Mouse (Mus musculus): ENCODE measurements around the gene Imp4. TPM values are rescaled to one million over a fixed set of nuclear protein-coding genes. Genes with fewer than 3 reads are reported as not detected.
A peak's percentile ranks its signal among the peaks of the same experiment; 100 is the strongest.
"Not testable (repeated sequence)": the region's sequence is repeated elsewhere in the genome, so short reads cannot be mapped to it uniquely, and the experiment has no call there.

The Imp4 gene
- polyA plus RNA-seq (2012; rRNA removed): 38.3 and 43.0 TPM in 2 replicates

DNA sequence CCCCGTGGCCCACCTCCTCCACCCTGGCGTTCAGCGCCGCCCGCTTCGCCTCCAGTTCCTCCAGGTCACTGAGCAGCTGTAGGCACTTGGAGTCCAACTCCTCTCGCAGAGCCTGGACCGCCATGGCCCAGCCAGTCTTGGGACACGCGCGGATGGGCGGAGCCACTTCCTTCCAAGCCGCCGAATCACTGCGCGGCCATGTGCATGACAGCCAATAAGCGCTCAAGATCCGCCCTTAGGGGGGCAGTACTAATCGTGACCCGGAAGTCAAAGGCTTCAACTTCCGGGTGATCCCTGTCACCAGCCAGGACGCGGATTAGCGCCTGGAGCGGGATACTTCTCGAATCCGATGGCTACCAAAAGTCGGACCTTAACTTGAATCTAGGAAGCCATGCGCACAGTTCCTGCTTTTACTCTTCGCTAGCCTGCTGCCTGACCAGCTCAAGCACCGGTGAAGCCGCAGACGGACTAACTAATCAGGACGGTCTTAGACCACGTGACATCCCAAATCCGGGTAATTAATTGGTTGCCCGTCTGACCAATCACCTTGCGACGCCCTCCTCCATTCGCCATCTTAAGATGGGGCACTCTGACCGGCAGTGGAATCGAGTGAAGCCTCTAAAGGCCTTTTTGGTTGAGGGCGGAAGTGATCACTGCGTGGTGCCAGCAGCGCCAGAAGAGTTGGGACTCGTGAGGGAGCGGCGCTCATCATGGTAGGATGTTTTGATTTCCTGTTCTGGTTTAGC is at the start of gene Imp4, which contains the start of gene Ccdc115:
Imp4 (plus strand) TSS at position 637 of the 746 bp plus-strand sequence.
Ccdc115 (minus strand) TSS at position 458 of the 746 bp plus-strand sequence.
- DNase-seq (ENCODE audit: low read depth): peak; percentile 97

DNA sequence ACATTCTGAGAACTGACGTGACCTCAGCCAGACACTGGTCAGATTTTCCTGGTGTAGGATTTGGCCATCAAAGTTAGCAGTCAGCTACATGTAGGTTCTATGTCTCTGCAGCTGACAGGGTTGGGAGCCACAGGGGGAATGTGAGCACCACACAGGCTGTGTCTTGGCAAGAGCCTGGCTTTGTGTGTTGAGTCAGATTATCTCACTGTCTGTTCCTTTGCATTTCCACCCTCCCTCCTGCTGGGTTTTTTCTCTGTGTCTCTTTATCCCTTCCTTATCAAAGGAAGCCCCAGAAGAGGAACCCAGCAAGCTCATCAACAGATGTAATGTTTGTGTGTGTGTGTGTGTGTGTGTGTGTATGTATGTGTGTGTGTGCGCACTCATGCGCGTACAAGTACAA is 43.3 kb upstream of the Imp4 start:
- DNase-seq (ENCODE audit: low read depth): no peak

DNA sequence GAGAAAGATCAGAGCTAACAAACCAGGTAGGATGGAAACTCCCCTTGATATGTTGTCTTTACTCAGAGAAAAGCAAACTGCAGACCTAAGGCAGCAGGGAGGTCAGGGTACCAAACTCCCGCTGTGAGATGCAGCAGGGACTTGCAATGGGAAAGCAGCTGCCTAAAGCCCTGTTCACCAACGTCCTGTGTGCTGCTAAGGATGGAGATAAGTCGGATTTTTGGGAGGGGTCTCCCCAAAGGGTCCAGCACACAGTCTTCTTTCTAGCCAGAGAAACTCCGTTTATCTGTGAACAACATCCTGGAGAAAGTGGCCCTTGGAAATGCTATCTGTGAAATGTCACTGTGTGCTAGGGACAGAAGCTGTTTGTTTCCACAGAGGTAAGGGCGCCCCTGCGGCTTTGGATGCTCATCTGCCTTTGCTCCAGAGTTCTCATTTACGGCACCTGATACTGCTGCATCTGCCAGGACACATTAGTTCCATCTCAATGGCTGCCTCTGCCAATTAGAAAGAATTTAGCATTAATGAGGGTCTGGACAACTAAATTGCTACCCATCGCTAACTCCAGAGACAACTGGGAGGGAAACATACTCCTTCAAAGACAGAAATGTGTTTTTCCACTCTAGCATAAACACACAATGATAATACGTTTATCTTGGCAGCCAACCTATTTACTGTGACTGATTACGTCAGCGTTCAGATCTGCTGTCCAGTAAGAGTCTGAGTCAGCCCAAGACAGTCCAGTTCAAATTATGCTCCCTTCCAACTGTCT is 40.3 kb upstream of the Imp4 start:
- DNase-seq (ENCODE audit: low read depth): no peak

DNA sequence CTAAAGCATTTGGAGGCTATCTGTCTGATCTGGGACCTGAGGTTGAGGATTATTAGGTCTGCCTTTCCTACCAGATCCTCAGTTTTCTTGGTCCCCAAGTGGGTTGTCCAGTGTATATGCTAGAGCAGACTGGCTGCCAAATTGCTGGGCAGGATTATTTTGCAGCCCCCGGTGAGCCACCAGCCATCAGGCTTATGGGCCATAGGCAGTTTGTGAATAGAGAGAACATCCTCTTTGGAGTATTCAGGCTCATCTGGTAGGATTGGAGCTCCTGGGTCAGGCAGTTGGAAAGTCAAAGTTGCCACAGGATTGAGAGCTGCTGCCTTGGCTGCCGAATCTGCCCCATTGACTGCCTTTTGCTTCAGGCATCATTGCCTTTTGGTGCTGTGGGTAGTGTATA is 11.2 kb upstream of the Imp4 start:
- DNase-seq (ENCODE audit: low read depth): no peak

DNA sequence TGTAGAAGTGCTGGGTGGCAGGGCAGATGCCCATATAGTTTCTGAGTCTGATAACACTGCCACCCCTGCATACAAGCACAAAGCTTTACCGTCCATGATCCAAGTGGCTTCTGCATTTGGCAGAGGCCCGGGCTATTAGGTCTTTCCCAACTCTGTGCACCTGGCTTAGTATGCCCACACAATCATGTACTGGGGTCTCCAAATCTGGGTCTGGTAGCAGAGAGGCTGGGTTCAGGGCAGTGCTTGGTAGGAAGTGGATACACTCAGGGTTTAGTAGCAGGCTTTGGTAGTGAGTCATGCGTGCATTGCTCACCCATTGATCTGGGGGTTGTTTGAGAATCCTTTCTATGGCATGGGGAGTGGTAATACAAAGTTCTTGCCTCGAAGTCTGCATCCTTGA is 10.4 kb upstream of the Imp4 start:
- DNase-seq (ENCODE audit: low read depth): no peak

DNA sequence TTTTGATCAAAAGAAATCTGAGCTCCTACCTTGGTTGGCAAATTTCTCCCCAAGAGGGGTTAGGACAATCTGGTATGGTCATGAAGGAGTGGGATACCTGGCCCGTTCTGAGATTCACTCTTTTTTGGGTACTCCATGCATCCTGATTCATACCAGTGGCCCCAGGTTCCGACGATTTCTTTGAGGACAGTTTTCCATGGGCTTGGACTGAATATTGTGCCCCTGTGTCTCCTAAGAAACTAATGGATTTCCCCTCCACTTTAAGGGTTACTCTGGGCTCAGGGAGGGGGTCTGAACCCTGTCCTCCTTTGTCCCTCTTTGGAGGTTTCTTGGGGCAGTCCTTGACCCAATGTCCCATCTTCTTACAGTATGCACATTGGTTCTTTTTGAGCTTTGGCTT is 8.7 kb upstream of the Imp4 start:
- DNase-seq (ENCODE audit: low read depth): no peak

DNA sequence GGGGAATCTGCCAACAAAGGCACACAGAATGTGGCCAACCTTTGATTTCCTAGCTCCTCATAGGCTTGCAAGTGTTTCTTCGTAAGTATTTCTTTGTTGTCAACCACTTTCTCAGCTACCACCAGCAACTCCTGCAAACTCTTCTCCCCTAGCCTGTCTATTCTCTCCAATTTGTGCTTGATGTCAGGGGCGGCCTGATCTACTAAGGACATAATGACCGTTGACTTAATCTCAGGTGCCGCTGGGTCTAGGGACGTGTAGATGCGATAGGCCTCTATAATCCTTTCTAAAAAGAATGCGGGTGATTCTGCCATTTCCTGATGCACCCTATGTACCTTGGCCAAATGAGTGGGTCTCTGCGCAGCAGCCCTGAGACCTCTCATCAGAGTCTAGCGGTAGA is 8.2 kb upstream of the Imp4 start:
- DNase-seq (ENCODE audit: low read depth): no peak

DNA sequence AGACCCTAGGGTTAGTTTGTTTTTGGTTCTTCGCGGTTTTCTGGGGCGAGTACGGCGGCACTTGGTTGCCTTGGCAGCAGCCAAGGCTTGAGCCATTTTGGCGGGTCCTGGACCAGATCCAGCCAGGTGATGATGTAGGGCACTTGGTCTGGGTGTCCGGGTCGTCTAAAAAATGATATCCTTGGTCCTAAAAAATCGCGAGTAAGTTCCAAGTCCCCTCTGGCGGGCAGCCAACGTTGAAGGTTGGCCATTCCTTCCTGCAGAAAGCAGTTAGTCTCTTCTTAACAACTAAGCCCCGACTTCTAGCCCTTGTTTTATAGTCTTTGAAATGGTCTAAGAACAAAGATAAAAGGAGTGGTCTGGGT is 7.3 kb upstream of the Imp4 start:
- no peak for DNase-seq (ENCODE audit: low read depth)

DNA sequence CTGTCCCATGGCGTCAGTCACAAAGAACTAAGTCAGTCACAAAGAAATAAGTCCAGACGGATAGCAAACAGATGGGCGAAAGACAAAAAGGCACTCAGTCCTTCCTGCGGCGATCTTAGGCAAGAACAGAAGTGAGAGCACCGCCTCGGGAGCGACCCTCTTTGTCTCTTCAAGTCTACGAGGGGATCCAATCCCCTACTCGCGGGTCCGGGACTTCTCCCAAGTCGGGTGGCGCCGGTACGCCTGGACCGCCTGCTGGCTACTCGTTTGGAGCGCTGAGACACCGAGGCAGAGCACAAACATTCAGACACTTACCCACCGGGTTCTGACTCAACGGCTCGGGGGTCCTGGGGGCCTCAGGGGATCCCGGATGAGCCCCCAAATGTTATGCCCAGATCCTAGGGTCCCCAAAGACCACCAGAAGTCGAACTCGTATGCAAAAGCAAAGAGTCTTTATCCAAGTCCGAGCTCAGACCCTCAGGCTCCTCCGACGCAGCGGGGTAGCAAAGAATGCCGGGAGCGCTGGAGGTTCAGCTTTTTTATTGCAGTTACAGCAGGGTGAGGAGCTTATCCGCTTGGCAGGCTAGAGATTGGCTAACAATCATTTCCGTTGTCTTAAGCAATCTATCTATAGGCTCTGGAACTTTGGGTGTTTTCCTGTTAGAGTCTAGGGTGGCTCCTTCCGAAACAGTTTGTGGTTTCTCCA is 6.7 kb upstream of the Imp4 start:
- peak; percentile 42 for DNase-seq (ENCODE audit: low read depth)

DNA sequence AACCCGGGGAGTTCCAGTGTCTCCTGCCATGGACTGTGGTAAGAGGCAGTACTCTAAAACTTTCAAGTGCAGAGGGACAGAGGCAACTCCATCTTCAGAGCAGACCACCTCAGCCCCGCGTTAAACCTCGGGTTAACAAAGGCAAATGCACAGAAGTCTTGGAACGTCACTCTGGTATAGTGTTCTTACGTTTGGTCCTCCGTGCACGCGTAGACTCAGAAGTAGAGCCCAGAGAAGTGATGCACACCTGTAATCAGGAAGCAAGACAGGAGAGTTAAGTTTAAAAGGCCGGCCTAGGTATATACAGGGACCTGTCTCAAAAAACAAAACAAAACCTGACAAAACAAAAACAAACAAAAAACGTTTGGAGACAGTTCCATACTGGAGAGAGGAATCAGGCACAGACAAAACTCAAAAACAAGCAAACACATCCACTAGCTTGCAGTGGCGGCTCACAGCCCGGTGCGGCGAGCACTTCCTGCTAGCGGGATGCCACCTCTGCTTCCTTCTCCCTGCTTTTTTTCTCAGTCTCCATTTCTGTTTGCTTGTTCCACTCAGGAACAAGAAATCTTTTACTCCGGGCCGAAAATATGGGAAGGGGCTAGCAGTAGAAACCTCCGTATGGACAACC is 5.6 kb upstream of the Imp4 start:
- DNase-seq (ENCODE audit: low read depth): no peak

DNA sequence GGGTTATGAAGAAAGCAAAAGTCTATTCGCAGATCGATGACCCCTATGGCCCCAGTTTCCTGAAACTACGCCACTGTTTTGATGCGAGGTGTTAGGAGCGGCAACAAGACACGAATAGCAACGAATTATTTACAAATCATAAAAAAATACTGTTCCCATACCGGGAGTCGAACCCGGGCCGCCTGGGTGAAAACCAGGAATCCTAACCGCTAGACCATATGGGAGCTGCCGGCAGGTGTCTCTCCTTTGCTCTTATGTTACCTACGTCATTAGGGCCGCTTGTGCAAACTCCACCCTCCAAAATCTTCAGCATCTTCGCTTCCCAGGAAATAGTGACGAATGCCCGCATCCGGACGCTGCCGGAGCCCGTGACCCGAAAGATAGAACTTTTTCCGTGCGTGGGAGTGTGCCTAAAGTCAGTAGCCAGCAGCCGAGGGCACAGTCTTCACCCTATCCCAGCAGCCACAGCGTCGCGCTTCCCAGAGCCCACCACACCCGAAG is 4.9 kb upstream of the Imp4 start:
- no peak for DNase-seq (ENCODE audit: low read depth)

DNA sequence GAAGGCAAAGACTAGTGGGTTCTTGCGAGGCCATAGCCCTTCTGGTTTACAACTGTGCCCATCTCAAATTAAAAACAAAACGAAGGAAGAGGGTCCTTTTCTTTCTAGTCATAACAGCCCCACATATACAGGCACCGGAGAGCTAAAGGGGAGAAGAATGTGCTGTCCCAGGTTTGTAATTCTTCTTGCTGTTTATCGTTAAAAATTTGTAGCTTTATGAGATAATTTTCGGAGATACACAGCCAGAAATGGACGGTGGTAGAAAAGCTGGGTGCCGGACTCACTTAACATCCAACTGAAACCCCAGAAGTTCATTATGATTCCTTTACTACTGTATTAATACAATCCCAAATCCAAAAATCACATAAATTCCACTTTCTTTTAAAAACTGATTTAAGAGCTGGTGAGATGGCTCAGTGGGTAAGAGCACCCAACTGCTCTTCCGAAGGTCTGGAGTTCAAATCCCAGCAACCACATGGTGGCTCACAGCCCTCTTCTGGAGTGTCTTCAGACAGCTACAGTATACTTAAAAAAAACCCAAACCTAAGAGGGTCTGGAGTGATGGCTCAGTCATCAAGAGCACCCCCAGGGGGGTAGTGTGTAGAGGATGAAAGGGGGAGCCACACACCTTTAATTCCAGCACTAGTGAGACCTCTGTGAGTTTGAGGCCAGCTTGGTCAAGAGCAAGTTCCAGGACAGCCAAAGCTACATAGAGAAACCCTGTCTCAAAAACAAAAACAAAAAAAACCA is 4.1 kb upstream of the Imp4 start:
- no peak for DNase-seq (ENCODE audit: low read depth)

DNA sequence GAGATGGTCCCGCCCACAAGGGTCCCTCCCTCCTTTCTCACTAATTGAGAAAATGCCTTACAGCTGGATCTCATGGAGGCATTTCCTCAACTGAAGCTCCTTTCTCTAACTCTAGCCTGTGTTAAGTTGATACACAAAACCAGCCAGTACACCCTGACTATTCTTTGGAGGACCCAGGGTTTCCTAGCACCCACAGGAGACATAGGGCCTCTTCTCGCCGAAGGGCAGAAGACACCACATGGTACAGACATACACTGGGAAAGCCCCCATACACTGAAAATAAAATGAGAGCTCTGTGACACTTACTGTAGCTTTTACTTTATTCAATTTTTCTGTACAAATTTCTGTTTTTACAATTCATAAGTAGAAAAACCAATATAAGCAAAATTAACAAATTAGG is 3.3 kb upstream of the Imp4 start:
- DNase-seq (ENCODE audit: low read depth): no peak

DNA sequence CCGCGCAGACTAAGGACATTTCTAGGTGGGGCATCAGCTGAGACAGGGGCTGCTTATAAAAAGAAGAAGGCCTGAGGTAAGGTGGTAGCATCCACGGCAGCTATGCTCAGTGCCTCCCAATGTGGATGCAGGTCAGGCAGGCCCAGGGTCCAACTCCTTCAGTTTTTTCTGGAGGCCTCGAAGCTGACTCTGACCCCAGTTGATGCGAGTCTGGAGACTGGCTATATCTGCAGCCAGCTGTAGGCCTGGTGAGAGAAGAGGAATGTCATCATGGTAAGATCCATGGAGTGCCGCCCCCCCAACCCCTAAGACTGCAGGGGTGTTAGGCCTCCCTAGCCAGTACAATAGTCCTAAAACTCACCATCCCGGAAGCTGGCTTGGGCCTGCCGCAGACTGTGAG is 2.3 kb upstream of the Imp4 start:
- not testable (repeated sequence) for DNase-seq (ENCODE audit: low read depth)

DNA sequence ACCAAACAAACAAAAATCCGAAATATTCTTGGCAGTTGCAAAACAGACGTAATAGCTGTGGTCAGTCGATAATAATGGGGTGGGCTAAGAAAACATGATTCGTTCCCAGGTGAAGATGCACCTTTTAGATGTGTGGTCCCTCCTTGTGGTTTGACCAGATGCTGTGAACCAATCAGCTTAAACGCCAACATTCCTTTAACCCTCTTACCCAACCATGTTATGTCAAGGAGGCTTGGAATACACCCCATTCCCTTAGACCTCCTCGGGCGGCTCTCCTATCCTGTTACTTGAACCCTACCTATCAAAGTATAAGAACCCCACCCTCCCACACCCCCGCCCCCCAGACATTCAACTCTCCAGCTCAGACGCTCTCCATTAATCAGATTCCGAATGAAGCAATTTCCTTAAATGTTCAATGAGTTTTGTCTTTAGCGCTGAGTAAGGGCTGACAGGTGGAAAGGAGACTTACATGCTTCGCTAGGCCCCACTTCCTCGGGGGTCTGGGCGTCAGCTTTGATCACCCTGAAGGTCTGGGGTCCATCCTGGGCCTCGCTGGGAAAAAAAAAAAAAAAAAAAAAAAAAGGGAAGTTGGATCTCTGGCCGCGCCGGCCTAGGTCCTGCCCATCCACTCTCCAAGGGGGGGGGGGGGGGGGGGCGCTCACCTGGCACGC is 1.1 kb upstream of the Imp4 start:
- DNase-seq (ENCODE audit: low read depth): no peak

DNA sequence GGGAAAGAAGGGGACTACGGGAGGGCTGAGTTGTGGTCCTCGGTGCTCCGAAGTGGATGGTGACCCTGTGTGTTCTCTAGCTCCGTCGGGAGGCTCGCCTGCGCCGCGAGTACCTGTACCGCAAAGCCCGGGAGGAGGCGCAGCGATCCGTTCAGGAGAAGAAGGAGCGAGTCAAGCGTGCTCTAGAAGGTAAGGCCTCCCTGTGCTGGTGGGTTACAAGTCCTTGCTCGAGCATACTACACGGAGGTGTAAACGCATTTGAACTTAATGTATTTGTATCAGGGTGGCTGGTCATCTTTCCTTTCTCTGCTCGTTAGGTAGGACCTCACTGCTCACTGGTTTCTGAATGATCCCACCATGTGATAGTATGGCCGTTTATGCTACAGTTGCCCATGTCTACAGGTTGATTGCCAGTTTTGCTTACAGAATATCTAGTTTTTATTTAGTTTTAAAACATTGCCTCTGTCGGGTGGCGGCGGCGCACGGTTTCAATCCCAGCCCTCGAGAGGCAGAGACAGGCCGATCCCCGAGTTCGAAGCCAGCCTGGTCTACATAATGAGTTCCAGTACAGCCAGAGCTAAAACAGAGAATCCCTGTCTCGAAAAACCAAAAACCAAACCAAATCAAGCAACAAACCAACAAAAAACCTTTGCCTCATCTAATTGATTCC is 445 bp downstream of the Imp4 start:
- DNase-seq (ENCODE audit: low read depth): no peak

DNA sequence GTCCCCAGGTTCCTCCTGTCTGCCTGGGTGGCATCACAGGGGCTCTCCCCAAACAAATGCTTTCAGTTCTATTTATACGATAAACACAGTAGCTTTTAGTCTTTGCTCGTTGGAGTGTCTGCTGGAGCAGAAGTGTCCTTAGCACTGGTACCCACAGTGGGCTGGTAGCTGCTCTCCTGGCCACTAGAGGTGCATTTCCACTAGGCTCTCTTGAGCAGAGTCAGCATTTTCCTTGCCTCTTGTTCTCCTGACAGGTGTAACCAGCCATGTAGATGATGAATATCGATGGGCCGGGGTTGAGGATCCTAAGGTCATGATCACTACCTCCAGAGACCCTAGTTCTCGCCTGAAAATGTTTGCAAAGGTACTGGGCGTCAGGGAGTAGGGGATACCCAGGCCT is 3.5 kb downstream of the Imp4 start:
- DNase-seq (ENCODE audit: low read depth): no peak

DNA sequence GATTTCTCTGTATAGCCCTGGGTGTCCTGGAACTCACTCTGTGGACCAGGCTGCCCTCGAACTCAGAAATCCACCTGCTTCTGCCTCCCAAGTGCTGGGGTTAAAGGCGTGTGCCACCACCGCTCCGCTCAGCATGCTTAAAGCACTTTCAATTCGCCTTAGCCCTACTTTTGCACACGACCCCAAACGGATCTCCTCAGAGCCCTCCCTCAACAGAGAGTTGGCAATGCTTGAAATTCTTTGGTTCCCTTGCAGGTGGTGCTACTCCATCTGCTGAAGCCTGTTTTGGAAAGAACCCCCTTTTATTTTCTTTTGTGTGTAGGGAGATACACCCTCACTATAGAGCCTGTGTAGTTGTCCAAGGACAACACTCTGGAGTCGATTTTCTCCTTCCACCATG is 18.8 kb downstream of the Imp4 start:
- no peak for DNase-seq (ENCODE audit: low read depth)

DNA sequence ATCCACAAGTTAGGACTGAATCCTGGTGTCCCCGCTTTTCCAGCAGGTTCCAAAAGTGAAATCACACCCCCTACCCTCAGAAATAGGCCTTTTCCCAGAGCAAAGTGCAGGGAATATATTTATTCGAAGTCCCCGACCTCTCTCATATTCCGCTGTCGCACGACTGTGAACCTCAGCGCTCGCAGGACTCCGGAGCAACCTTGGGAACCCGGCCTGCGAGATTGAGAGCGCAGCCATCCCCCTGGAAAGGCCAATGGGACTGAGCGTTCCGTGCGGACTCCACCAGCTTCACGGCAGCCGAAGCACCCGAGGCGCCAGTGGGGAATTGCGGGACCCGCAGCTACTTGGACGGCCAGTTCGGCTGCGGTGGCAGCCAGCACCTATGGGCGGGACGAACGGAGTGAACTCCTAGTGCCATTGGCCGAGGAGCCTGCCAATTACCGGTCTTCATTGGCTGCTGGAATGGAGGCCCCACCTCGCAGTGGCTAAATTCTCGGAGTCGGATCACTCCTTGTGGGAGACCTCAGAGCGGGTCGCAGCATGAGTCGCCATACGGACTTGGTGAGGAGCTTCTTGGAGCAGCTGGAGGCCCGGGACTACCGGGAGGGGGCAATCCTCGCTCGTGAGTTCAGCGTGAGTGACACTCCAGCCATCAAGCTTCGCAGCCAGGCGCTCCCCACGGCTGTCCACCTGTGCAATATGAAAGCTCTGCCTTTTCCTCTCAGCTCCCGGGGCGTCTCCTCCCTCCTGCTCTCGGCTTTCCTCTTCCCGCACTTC is 19.8 kb downstream of the Imp4 start, which contains the start of gene Ptpn18:
Ptpn18 (plus strand) TSS at position 479 of the 777 bp plus-strand sequence.
- DNase-seq (ENCODE audit: low read depth): peak; percentile 45
